Mouse (Mus musculus): ENCODE results near the gene Nupl2. TPM values are rescaled to one million over a fixed set of nuclear protein-coding genes. Genes with fewer than 3 reads are reported as not detected.

Gene Nupl2
- total and polyA plus RNA-seq, 3 experiments: 10.1 to 26.8 (median 10.4) TPM

- Histone ChIP-seq H3K4me3 (ENCODE audit: low read depth, low read length) (no peak overlapping the region), H3K9me3 (replicated peaks) (peaks cover 6% of the 10 kb centered on the region), H3K4me1 (ENCODE audit: insufficient read depth, low read depth, low read length) (no peaks in the 10 kb centered on the region), H3K36me3 (replicated peaks) (peaks cover 64% of the 10 kb centered on the region), H3K27me3 (ENCODE audit: insufficient read depth, low read length) (no peaks in the 10 kb centered on the region)
- DNase-seq (ENCODE audit: low spot score) (no peak), ATAC-seq (ENCODE audit: extremely low read depth, insufficient number of reproducible peaks, low FRiP score, poor library complexity, severe bottlenecking) (no peak)
- TF ChIP-seq POLR2AphosphoS5 (IDR thresholded peaks at IDR 0.05; ENCODE audit: insufficient replicate concordance, low read depth, low read length) (no peak), GATA2 (IDR thresholded peaks at IDR 0.05; ENCODE audit: borderline replicate concordance, low read depth, low read length) (no peak), CTCF (IDR thresholded peaks at IDR 0.05; ENCODE audit: low read depth, low read length) (no peak), GATA1 (IDR thresholded peaks at IDR 0.05; ENCODE audit: borderline replicate concordance, low read length) (no peak), TAL1 (conservative IDR thresholded peaks at IDR 0.05; ENCODE audit: low read depth, low read length) (no peak)
Observed at GRCm38 (mm10) chr5:24181514-24182295, 16.9 kb downstream of the Nupl2 start.

DNA sequence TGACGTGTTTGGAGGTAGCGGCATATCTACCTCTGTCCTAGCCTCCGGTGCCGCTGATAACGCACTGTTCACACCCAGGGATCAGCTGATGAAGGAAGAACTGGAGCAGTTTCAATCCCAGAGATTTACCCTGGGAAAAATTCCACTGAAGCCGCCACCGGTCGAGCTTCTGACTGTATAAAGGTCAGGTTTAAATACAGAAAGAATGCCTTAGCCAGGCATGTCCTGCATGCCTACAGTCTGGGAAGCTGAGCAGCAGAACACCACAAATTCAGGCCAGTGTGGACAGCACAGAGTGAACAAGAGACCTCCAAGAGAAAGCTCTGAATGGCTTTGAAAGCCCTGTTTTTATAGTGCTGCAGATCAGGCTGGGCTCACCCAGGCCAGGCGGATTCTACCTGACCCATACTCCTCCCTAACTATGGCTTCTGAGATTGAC is 17.6 kb downstream of the Nupl2 start:
- peaks cover 58% of the 10 kb centered on the region for H3K36me3 ChIP-seq (replicated peaks)
- no peak for ATAC-seq (ENCODE audit: extremely low read depth, insufficient number of reproducible peaks, low FRiP score, poor library complexity, severe bottlenecking)

GRCm38 (mm10) chr5:24183096-24183495 is 18.3 kb downstream of the Nupl2 start:
- Histone ChIP-seq H3K36me3 (replicated peaks) (peaks cover 50% of the 10 kb centered on the region), H3K9me3 (replicated peaks) (peaks cover 9% of the 10 kb centered on the region), H3K4me1 (ENCODE audit: insufficient read depth, low read depth, low read length) (no peaks in the 10 kb centered on the region), H3K4me3 (ENCODE audit: low read depth, low read length) (no peak overlapping the region), H3K27me3 (ENCODE audit: insufficient read depth, low read length) (no peaks in the 10 kb centered on the region)
- DNase-seq (ENCODE audit: low spot score) (no peak), ATAC-seq (ENCODE audit: extremely low read depth, insufficient number of reproducible peaks, low FRiP score, poor library complexity, severe bottlenecking) (no peak)
- no peak for TF ChIP-seq GATA1 (IDR thresholded peaks at IDR 0.05; ENCODE audit: borderline replicate concordance, low read length)

More for the DNA sequence above, 17.6 kb downstream of the Nupl2 start:
- H3K9me3 ChIP-seq (replicated peaks): peaks cover 9% of the 10 kb centered on the region
- no peak overlapping the region for H3K4me3 ChIP-seq (ENCODE audit: low read depth, low read length)
- no peak for TF ChIP-seq TAL1 (conservative IDR thresholded peaks at IDR 0.05; ENCODE audit: low read depth, low read length)
- no peak for TF ChIP-seq GATA2 (IDR thresholded peaks at IDR 0.05; ENCODE audit: borderline replicate concordance, low read depth, low read length)
- TF ChIP-seq GATA1 (IDR thresholded peaks at IDR 0.05; ENCODE audit: borderline replicate concordance, low read length): no peak
- no peak for TF ChIP-seq CTCF (IDR thresholded peaks at IDR 0.05; ENCODE audit: low read depth, low read length)
- TF ChIP-seq POLR2AphosphoS5 (IDR thresholded peaks at IDR 0.05; ENCODE audit: insufficient replicate concordance, low read depth, low read length): no peak
- DNase-seq (ENCODE audit: low spot score): no peak
- H3K27me3 ChIP-seq (ENCODE audit: insufficient read depth, low read length): no peaks in the 10 kb centered on the region
- H3K4me1 ChIP-seq (ENCODE audit: insufficient read depth, low read depth, low read length): no peaks in the 10 kb centered on the region

GRCm38 (mm10) chr5:24184011-24184410 is 19.2 kb downstream of the Nupl2 start:
- TF ChIP-seq POLR2AphosphoS5 (IDR thresholded peaks at IDR 0.05; ENCODE audit: insufficient replicate concordance, low read depth, low read length): no peak
- no peak for TF ChIP-seq CTCF (IDR thresholded peaks at IDR 0.05; ENCODE audit: low read depth, low read length)
- no peak for TF ChIP-seq GATA2 (IDR thresholded peaks at IDR 0.05; ENCODE audit: borderline replicate concordance, low read depth, low read length)
- TF ChIP-seq GATA1 (IDR thresholded peaks at IDR 0.05; ENCODE audit: borderline replicate concordance, low read length): no peak
- no peak for TF ChIP-seq TAL1 (conservative IDR thresholded peaks at IDR 0.05; ENCODE audit: low read depth, low read length)
- peaks cover 45% of the 10 kb centered on the region for H3K36me3 ChIP-seq (replicated peaks)
- H3K27me3 ChIP-seq (ENCODE audit: insufficient read depth, low read length): no peaks in the 10 kb centered on the region
- H3K9me3 ChIP-seq (replicated peaks): peaks cover 9% of the 10 kb centered on the region
- no peak for DNase-seq (ENCODE audit: low spot score)
- no peaks in the 10 kb centered on the region for H3K4me1 ChIP-seq (ENCODE audit: insufficient read depth, low read depth, low read length)
- ATAC-seq (ENCODE audit: extremely low read depth, insufficient number of reproducible peaks, low FRiP score, poor library complexity, severe bottlenecking): no peak
- no peak overlapping the region for H3K4me3 ChIP-seq (ENCODE audit: low read depth, low read length)

GRCm38 (mm10) chr5:24188476-24188875 is 23.7 kb downstream of the Nupl2 start:
- DNase-seq (ENCODE audit: low spot score) (no peak), ATAC-seq (ENCODE audit: extremely low read depth, insufficient number of reproducible peaks, low FRiP score, poor library complexity, severe bottlenecking) (no peak)
- H3K27me3 ChIP-seq (ENCODE audit: insufficient read depth, low read length): 0 out of 2 replicates have a peak, but pooled peaks cover 4% of the 10 kb centered on the region
- peaks cover 9% of the 10 kb centered on the region for H3K36me3 ChIP-seq (replicated peaks)
- H3K4me1 ChIP-seq (ENCODE audit: insufficient read depth, low read depth, low read length): no peaks in the 10 kb centered on the region
- TF ChIP-seq GATA1 (IDR thresholded peaks at IDR 0.05; ENCODE audit: borderline replicate concordance, low read length): no peak
- no peak for TF ChIP-seq CTCF (IDR thresholded peaks at IDR 0.05; ENCODE audit: low read depth, low read length)
- no peak for TF ChIP-seq TAL1 (conservative IDR thresholded peaks at IDR 0.05; ENCODE audit: low read depth, low read length)
- no peak for TF ChIP-seq POLR2AphosphoS5 (IDR thresholded peaks at IDR 0.05; ENCODE audit: insufficient replicate concordance, low read depth, low read length)
- TF ChIP-seq GATA2 (IDR thresholded peaks at IDR 0.05; ENCODE audit: borderline replicate concordance, low read depth, low read length): no peak
- peaks cover 9% of the 10 kb centered on the region for H3K9me3 ChIP-seq (replicated peaks)
- no peak overlapping the region for H3K4me3 ChIP-seq (ENCODE audit: low read depth, low read length)

- Histone ChIP-seq H3K9me3 (replicated peaks) (peaks cover 3% of the 10 kb centered on the region), H3K4me3 (ENCODE audit: low read depth, low read length) (no peak overlapping the region), H3K27me3 (ENCODE audit: insufficient read depth, low read length) (0 out of 2 replicates have a peak, but pooled peaks cover 4% of the 10 kb centered on the region), H3K4me1 (ENCODE audit: insufficient read depth, low read depth, low read length) (no peaks in the 10 kb centered on the region), H3K36me3 (replicated peaks) (no peaks in the 10 kb centered on the region)
- TF ChIP-seq POLR2AphosphoS5 (IDR thresholded peaks at IDR 0.05; ENCODE audit: insufficient replicate concordance, low read depth, low read length) (no peak), CTCF (IDR thresholded peaks at IDR 0.05; ENCODE audit: low read depth, low read length) (no peak), GATA2 (IDR thresholded peaks at IDR 0.05; ENCODE audit: borderline replicate concordance, low read depth, low read length) (no peak), GATA1 (IDR thresholded peaks at IDR 0.05; ENCODE audit: borderline replicate concordance, low read length) (no peak), TAL1 (conservative IDR thresholded peaks at IDR 0.05; ENCODE audit: low read depth, low read length) (no peak)
- ATAC-seq (ENCODE audit: extremely low read depth, insufficient number of reproducible peaks, low FRiP score, poor library complexity, severe bottlenecking) (no peak), DNase-seq (ENCODE audit: low spot score) (no peak)
Observed at GRCm38 (mm10) chr5:24191821-24192220, 27.1 kb downstream of the Nupl2 start.
